Mouse (Mus musculus) left cerebral cortex, adult 11 months (tissue): ENCODE measurements around the gene Wdr45.

ENCODE experiments used
- DNase-seq: peaks from one replicate; pipeline ENCODE4 v3.0.0; 2022; ENCODE audit warnings: low spot score

Wdr45 gene

GRCm38 (mm10) chrX:7764657-7765280 is 50.6 kb downstream of the Wdr45 start:
- DNase-seq, result no peak

- DNase-seq, result no peak
Observed at GRCm38 (mm10) chrX:7765281-7765670, 51.1 kb downstream of the Wdr45 start.

GRCm38 (mm10) chrX:7765764-7766163 is 51.6 kb downstream of the Wdr45 start:
- DNase-seq, result no peak

- DNase-seq, result no peak
Observed at GRCm38 (mm10) chrX:7769302-7770017, 55.3 kb downstream of the Wdr45 start.

- DNase-seq, result no peak
Observed at GRCm38 (mm10) chrX:7772766-7773165, 58.6 kb downstream of the Wdr45 start.

GRCm38 (mm10) chrX:7775501-7776205 is 61.5 kb downstream of the Wdr45 start:
- DNase-seq, result no peak

- DNase-seq, result no peak
Observed at GRCm38 (mm10) chrX:7776329-7777082, 62.4 kb downstream of the Wdr45 start.
